ENCODE assay signal across 25 mouse cellular contexts in genomic region chr6:51874035-51874434, GRCm38 (mm10).
DNase-seq lines count a peak whose midpoint lies in the region; ATAC-seq and TF ChIP-seq lines count a peak whose summit lies in the region.
"Had no signal": no experiment of that assay in that cellular context is flagged by ENCODE, and none has a peak within 500 bp of the region (broad histone marks: within the 10 kb centered on the region; RNA-seq: fewer than 3 reads in every experiment).

No protein-coding gene starts in this region.

- no peaks in the 10 kb centered on the region for H3K9me3 ChIP-seq in lung, embryonic 16.5 days (ENCODE audit: control insufficient read depth, low read length)
- H3K9me3 ChIP-seq: embryonic facial prominence, embryonic 10.5 days; embryonic facial prominence, embryonic 12.5 days; forebrain, embryonic 13.5 days; G1E had no signal

- no peak overlapping the region for H3K9ac ChIP-seq in lung, embryonic 16.5 days (ENCODE audit: low read length)
- H3K9ac ChIP-seq: embryonic facial prominence, embryonic 12.5 days; forebrain, embryonic 13.5 days had no signal

- no peak overlapping the region for H3K4me2 ChIP-seq in lung, embryonic 16.5 days (ENCODE audit: low read depth, low read length)
- H3K4me2 ChIP-seq: embryonic facial prominence, embryonic 12.5 days; forebrain, embryonic 13.5 days had no signal

- WGBS in lung, adult 2 months: 39% methylated on average over 2 of the region's 2 CpGs
- WGBS in lung, embryonic 16.5 days: 27% methylated on average over 2 of the region's 2 CpGs

- no peak for TF ChIP-seq POLR2A in lung, adult 2 months (IDR thresholded peaks at IDR 0.05; ENCODE audit: borderline replicate concordance, extremely low read depth, low read depth, low read length)

- TF ChIP-seq CTCF in lung, adult 2 months (IDR thresholded peaks at IDR 0.05; ENCODE audit: insufficient read depth, low read length): no peak

- no peaks in the 10 kb centered on the region for H3K27me3 ChIP-seq in lung, embryonic 16.5 days (ENCODE audit: control insufficient read depth, insufficient read depth, low read depth, low read length)
- H3K27me3 ChIP-seq: CH12.LX, Patski had no signal

- DNase-seq in lung, adult 18-20 months: peak; percentile 57 to 66
- no peak for DNase-seq in lung, adult 2 months
- DNase-seq in lung, postnatal 10 days: peak; percentile 78
- DNase-seq in lung, postnatal 36 days: peak; percentile 81
- DNase-seq in thymus, postnatal 0 days (ENCODE audit: low spot score): no peak
- no peak for DNase-seq in urinary bladder, adult 2 months (ENCODE audit: low spot score)
- DNase-seq in urinary bladder, postnatal 25 days (ENCODE audit: low spot score): no peak
- DNase-seq: adrenal gland, adult 8-10 months; adrenal gland, postnatal 14 days; adrenal gland, postnatal 36 days; B cell, adult 2 months; cerebellum, adult 11-12 months; cerebellum, adult 2 months; cerebellum, adult 9-10 months; cerebellum, postnatal 10 days; cerebellum, postnatal 25 days had no signal

- H3K27ac ChIP-seq in lung, embryonic 16.5 days (ENCODE audit: low read length): no peak overlapping the region
- H3K27ac ChIP-seq: embryonic facial prominence, embryonic 10.5 days; embryonic facial prominence, embryonic 12.5 days; forebrain, embryonic 13.5 days had no signal

- 0 out of 2 replicates have a peak, but pooled peaks have one; percentile 8 for ATAC-seq in lung, embryonic 16.5 days (ENCODE audit: low read depth)
- ATAC-seq: activated CD4-positive, CD25-positive, alpha-beta regulatory T cell, adult 4 months; CD4-positive, CD25-positive, alpha-beta regulatory T cell, adult 4 months; forebrain, embryonic 13.5 days; Patski had no signal

- H3K36me3 ChIP-seq in lung, embryonic 16.5 days (ENCODE audit: control insufficient read depth, insufficient read depth, low read length): no peaks in the 10 kb centered on the region
- H3K36me3 ChIP-seq: embryonic facial prominence, embryonic 10.5 days; embryonic facial prominence, embryonic 12.5 days had no signal

- no peak overlapping the region for H3K4me3 ChIP-seq in lung, adult 2 months (replicated peaks; ENCODE audit: extremely low read depth, low read depth, low read length)
- H3K4me3 ChIP-seq in lung, embryonic 16.5 days (ENCODE audit: low read length): no peak overlapping the region
- H3K4me3 ChIP-seq: embryonic facial prominence, embryonic 10.5 days; embryonic facial prominence, embryonic 12.5 days; forebrain, embryonic 13.5 days had no signal

- peaks cover 18% of the 10 kb centered on the region for H3K4me1 ChIP-seq in lung, adult 2 months (ENCODE audit: control insufficient read depth, insufficient read depth, low read length)
- H3K4me1 ChIP-seq in lung, embryonic 16.5 days (replicated peaks; ENCODE audit: control insufficient read depth, insufficient read depth, low read length): peaks cover 19% of the 10 kb centered on the region
- H3K4me1 ChIP-seq: embryonic facial prominence, embryonic 12.5 days had no signal

Comparison
In these comparisons a context has a peak if more than half of its experiments do, and no peak if none do; other contexts are left out.
1. DNase-seq: peak in lung, adult 18-20 months (2 of 2), lung, postnatal 10 days (single experiment) and lung, postnatal 36 days (single experiment); none in lung, adult 2 months (single experiment), thymus, postnatal 0 days (single experiment), urinary bladder, adult 2 months (single experiment) and urinary bladder, postnatal 25 days (single experiment).